Mouse (Mus musculus) brown adipose tissue, adult 24 weeks (tissue): ENCODE results near the gene Cd5. TPM values are rescaled to one million over a fixed set of nuclear protein-coding genes. Genes with fewer than 3 reads are reported as not detected.

ENCODE experiments used
- H3K27ac ChIP-seq: fragments of 200-500 bp; replicated peaks from 2 replicates; pipeline ENCODE4 v1.5.1; 2012; ENCODE audit warnings: low read depth, mild to moderate bottlenecking, low read length
- H3K4me1 ChIP-seq: fragments of 200-500 bp; 2 replicates; pipeline ENCODE4 v1.6.1; 2012; ENCODE audit warnings: low read length, mixed read lengths; ENCODE audit not compliant: control insufficient read depth, insufficient read depth, insufficient read length
- H3K4me3 ChIP-seq: fragments of 200-500 bp; 2 replicates; pipeline ENCODE4 v1.5.1; 2012; ENCODE audit warnings: low read depth, mild to moderate bottlenecking, low read length, moderate library complexity; ENCODE audit not compliant: insufficient read depth
- polyA plus RNA-seq: library from polyadenylated mRNA; stranded (reverse); fragments of >200 nt; gene quantifications from 2 replicates; pipeline ENCODE4 v1.2.4, GENCODE M21; 2012; ENCODE audit not compliant: missing spikeins, insufficient read depth, insufficient read length

The Cd5 gene
- polyA plus RNA-seq, 1 experiment = not detected

GRCm38 (mm10) chr19:10723649-10724048 lies 15.2 kb downstream of the Cd5 start:
- Histone ChIP-seq H3K4me1 (no peaks in the 10 kb centered on the region), H3K27ac (no peak overlapping the region), H3K4me3 (no peak overlapping the region)

GRCm38 (mm10) chr19:10723084-10723483 lies 15.7 kb downstream of the Cd5 start:
- H3K4me3 ChIP-seq = no peak overlapping the region
- H3K4me1 ChIP-seq = no peaks in the 10 kb centered on the region
- H3K27ac ChIP-seq = no peak overlapping the region

- no peak overlapping the region for H3K4me3 ChIP-seq
- H3K4me1 ChIP-seq = no peaks in the 10 kb centered on the region
- no peak overlapping the region for H3K27ac ChIP-seq
These were observed 17.7 kb downstream of the Cd5 start for GRCm38 (mm10) chr19:10721064-10721463.

GRCm38 (mm10) chr19:10720524-10720923 lies 18.3 kb downstream of the Cd5 start:
- no peaks in the 10 kb centered on the region for H3K4me1 ChIP-seq
- H3K27ac ChIP-seq = no peak overlapping the region
- no peak overlapping the region for H3K4me3 ChIP-seq

GRCm38 (mm10) chr19:10719751-10720150 lies 19.1 kb downstream of the Cd5 start:
- no peak overlapping the region for H3K4me3 ChIP-seq
- no peak overlapping the region for H3K27ac ChIP-seq
- H3K4me1 ChIP-seq = no peaks in the 10 kb centered on the region

- Histone ChIP-seq H3K4me1 (no peaks in the 10 kb centered on the region), H3K27ac (no peak overlapping the region), H3K4me3 (no peak overlapping the region)
These were observed 20.5 kb downstream of the Cd5 start for GRCm38 (mm10) chr19:10718251-10718775.

- Histone ChIP-seq H3K27ac (no peak overlapping the region), H3K4me3 (no peak overlapping the region), H3K4me1 (no peaks in the 10 kb centered on the region)
These were observed 23.3 kb downstream of the Cd5 start for GRCm38 (mm10) chr19:10715476-10715875.

- no peaks in the 10 kb centered on the region for H3K4me1 ChIP-seq
- no peak overlapping the region for H3K27ac ChIP-seq
- H3K4me3 ChIP-seq = no peak overlapping the region
These were observed 23.9 kb downstream of the Cd5 start for GRCm38 (mm10) chr19:10714682-10715475.

- Histone ChIP-seq H3K4me1 (no peaks in the 10 kb centered on the region), H3K27ac (no peak overlapping the region), H3K4me3 (no peak overlapping the region)
These were observed 24.6 kb downstream of the Cd5 start for GRCm38 (mm10) chr19:10714168-10714567.

- no peak overlapping the region for H3K27ac ChIP-seq
- H3K4me1 ChIP-seq = no peaks in the 10 kb centered on the region
- H3K4me3 ChIP-seq = no peak overlapping the region
These were observed 25.3 kb downstream of the Cd5 start for GRCm38 (mm10) chr19:10713551-10713950.

GRCm38 (mm10) chr19:10712646-10713045 lies 26.2 kb downstream of the Cd5 start:
- H3K4me1 ChIP-seq = no peaks in the 10 kb centered on the region
- H3K27ac ChIP-seq = no peak overlapping the region
- no peak overlapping the region for H3K4me3 ChIP-seq

- no peak overlapping the region for H3K4me3 ChIP-seq
- no peaks in the 10 kb centered on the region for H3K4me1 ChIP-seq
- H3K27ac ChIP-seq = no peak overlapping the region
These were observed 26.6 kb downstream of the Cd5 start for GRCm38 (mm10) chr19:10712194-10712593.

GRCm38 (mm10) chr19:10710751-10711150 lies 28.1 kb downstream of the Cd5 start:
- Histone ChIP-seq H3K4me3 (no peak overlapping the region), H3K4me1 (no peaks in the 10 kb centered on the region), H3K27ac (no peak overlapping the region)

- H3K27ac ChIP-seq = no peak overlapping the region
- H3K4me1 ChIP-seq = no peaks in the 10 kb centered on the region
- no peak overlapping the region for H3K4me3 ChIP-seq
These were observed 28.7 kb downstream of the Cd5 start for GRCm38 (mm10) chr19:10710088-10710511.

GRCm38 (mm10) chr19:10709360-10710087 lies 29.3 kb downstream of the Cd5 start:
- Histone ChIP-seq H3K27ac (no peak overlapping the region), H3K4me1 (no peaks in the 10 kb centered on the region), H3K4me3 (no peak overlapping the region)
